Mouse (Mus musculus) limb, embryonic 14.5 days (tissue): ENCODE measurements around the gene Igflr1. TPM values are rescaled to one million over a fixed set of nuclear protein-coding genes. Genes with fewer than 3 reads are reported as not detected.
A peak's percentile ranks its signal among the peaks of the same experiment; 100 is the strongest.

Source experiments
- ATAC-seq: fragments of 200-750 bp; cut with Nextera tagmentation; 2 replicates; pipeline ENCODE4 v1.8.0; 2017; ENCODE audit warnings: low read depth, moderate number of reproducible peaks, moderate TSS enrichment; ENCODE audit not compliant: low FRiP score
- DNase-seq: peaks from one replicate; pipeline ENCODE4 v3.0.0-alpha.2; 2015; ENCODE audit warnings: low spot score
- H3K27ac ChIP-seq: fragments of 300-500 bp; sonication (generic); replicated peaks from 2 replicates; pipeline ENCODE4 v1.5.1; 2014; ENCODE audit warnings: low read depth, mild to moderate bottlenecking, low read length, moderate library complexity, mixed read lengths
- H3K27me3 ChIP-seq: fragments of 300-500 bp; sonication (generic); 2 replicates; pipeline ENCODE4 v1.6.1; 2014; ENCODE audit warnings: low read length, mixed read lengths; ENCODE audit not compliant: control insufficient read depth, insufficient read depth
- H3K36me3 ChIP-seq: fragments of 300-500 bp; sonication (generic); 2 replicates; pipeline ENCODE4 v1.6.1; 2014; ENCODE audit warnings: mild to moderate bottlenecking, low read length, moderate library complexity, mixed read lengths; ENCODE audit not compliant: control insufficient read depth, insufficient read depth
- H3K4me1 ChIP-seq: fragments of 300-500 bp; sonication (generic); 2 replicates; pipeline ENCODE4 v1.6.1; 2014; ENCODE audit warnings: antibody characterized with exemption, low read length, mixed read lengths; ENCODE audit not compliant: control insufficient read depth, insufficient read depth
- H3K4me2 ChIP-seq: fragments of 300-500 bp; sonication (generic); replicated peaks from 2 replicates; pipeline ENCODE4 v1.6.1; 2014; ENCODE audit warnings: low read depth, mild to moderate bottlenecking, low read length, moderate library complexity; ENCODE audit not compliant: severe bottlenecking
- H3K4me3 ChIP-seq: fragments of 300-500 bp; sonication (generic); replicated peaks from 2 replicates; pipeline ENCODE4 v1.5.1; 2014; ENCODE audit warnings: low read length
- H3K9ac ChIP-seq: fragments of 300-500 bp; sonication (generic); 2 replicates; pipeline ENCODE4 v1.6.1; 2014; ENCODE audit warnings: mild to moderate bottlenecking, low read depth, low read length, moderate library complexity; ENCODE audit not compliant: severe bottlenecking
- H3K9me3 ChIP-seq: fragments of 300-500 bp; sonication (generic); 2 replicates; pipeline ENCODE4 v1.6.1; 2016; ENCODE audit warnings: low read length; ENCODE audit not compliant: control insufficient read depth
- POLR2A ChIP-seq: fragments of 200-500 bp; IDR thresholded peaks from 2 replicates; pipeline ENCODE4 v1.8.0; 2012; ENCODE audit warnings: inconsistent platforms, mild to moderate bottlenecking, moderate library complexity, borderline replicate concordance; ENCODE audit not compliant: insufficient read depth, insufficient read length; ENCODE audit errors: extremely low read depth
- WGBS: fragments of 180-500 bp; shearing (Covaris S2); extraction: QIAGEN DNeasy Blood & Tissue Kit; methylation state at CpG from one replicate; pipeline ENCODE4 v1.1.7; 2014; 5-methylcytosine and 5-hydroxymethylcytosine counted together
- polyA plus RNA-seq, 2 experiments: library from polyadenylated mRNA; depleted of rRNA in 1 of 2; stranded (reverse) in 1 of 2; unstranded in 1 of 2; fragments of >200 nt; fragmentation: Nextera tagmentation in 1 of 2; extraction: Ambion mirVana in 1 of 2; gene quantifications; 2 replicates each; pipeline versions ENCODE4 v1.2.1 to v1.2.3; 2012 to 2014

Igflr1 gene
- polyA plus RNA-seq (2012; rRNA removed), result 5.2 and 6.0 TPM in 2 replicates
- polyA plus RNA-seq (2014; fragmentation: Nextera tagmentation; extraction: Ambion mirVana), result 1.7 and 4.9 TPM in 2 replicates

GRCm38 (mm10) chr7:30564970-30565571, at the start of gene Igflr1:
TSS of gene Igflr1 (plus strand) at chr7:30565427.
- H3K4me2 ChIP-seq, result peak within 1 kb of the TSS; percentile 52; the same call in 1 of the 2 replicates
- no peak for TF ChIP-seq POLR2A
- ATAC-seq (no peak), DNase-seq (no peak)
- peaks cover 8% of the 10 kb centered on the region for H3K4me1 ChIP-seq
- WGBS, result 90% methylated on average over 12 of the region's 12 CpGs
- no peaks in the 10 kb centered on the region for H3K27me3 ChIP-seq
- H3K9ac ChIP-seq, result 0 out of 2 replicates have a peak within 1 kb of the TSS, but pooled peaks have one; percentile 18
- no peaks in the 10 kb centered on the region for H3K9me3 ChIP-seq
- peaks cover 48% of the 10 kb centered on the region for H3K36me3 ChIP-seq
- H3K27ac ChIP-seq, result no peak within 1 kb of the TSS
- H3K4me3 ChIP-seq, result peak within 1 kb of the TSS; percentile 74; the same call in 1 of the 2 replicates

GRCm38 (mm10) chr7:30518325-30518724, 46.9 kb upstream of the Igflr1 start:
- Histone ChIP-seq H3K36me3 (peaks cover 4% of the 10 kb centered on the region), H3K9me3 (no peaks in the 10 kb centered on the region), H3K27me3 (no peaks in the 10 kb centered on the region), H3K9ac (no peak overlapping the region), H3K4me3 (no peak overlapping the region), H3K4me2 (no peak overlapping the region), H3K4me1 (no peaks in the 10 kb centered on the region), H3K27ac (no peak overlapping the region)
- ATAC-seq, result no peak
- TF ChIP-seq POLR2A, result no peak
- no peak for DNase-seq
- 46% methylated on average over 8 of the region's 8 CpGs for WGBS

- Histone ChIP-seq H3K4me2 (no peak overlapping the region), H3K9me3 (no peaks in the 10 kb centered on the region), H3K27ac (no peak overlapping the region), H3K4me3 (no peak overlapping the region), H3K27me3 (no peaks in the 10 kb centered on the region), H3K4me1 (no peaks in the 10 kb centered on the region), H3K9ac (no peak overlapping the region), H3K36me3 (peaks cover 24% of the 10 kb centered on the region)
- TF ChIP-seq POLR2A, result no peak
- WGBS, result 75% methylated on average over 4 of the region's 4 CpGs
- ATAC-seq, result no peak
- no peak for DNase-seq
Measured at GRCm38 (mm10) chr7:30520396-30520795, 44.8 kb upstream of the Igflr1 start.

GRCm38 (mm10) chr7:30520856-30521255, 44.4 kb upstream of the Igflr1 start:
- Histone ChIP-seq H3K4me3 (no peak overlapping the region), H3K27ac (no peak overlapping the region), H3K27me3 (no peaks in the 10 kb centered on the region), H3K9ac (no peak overlapping the region), H3K4me2 (no peak overlapping the region), H3K9me3 (no peaks in the 10 kb centered on the region), H3K4me1 (no peaks in the 10 kb centered on the region), H3K36me3 (peaks cover 28% of the 10 kb centered on the region)
- no peak for TF ChIP-seq POLR2A
- no peak for DNase-seq
- no peak for ATAC-seq
- WGBS, result 76% methylated on average over 5 of the region's 5 CpGs

- ATAC-seq, result no peak
- Histone ChIP-seq H3K9me3 (no peaks in the 10 kb centered on the region), H3K4me2 (no peak overlapping the region), H3K27me3 (no peaks in the 10 kb centered on the region), H3K9ac (no peak overlapping the region), H3K4me1 (peaks cover 8% of the 10 kb centered on the region; the same call in 1 of the 2 replicates), H3K36me3 (peaks cover 44% of the 10 kb centered on the region), H3K4me3 (no peak overlapping the region), H3K27ac (no peak overlapping the region)
- TF ChIP-seq POLR2A, result no peak
- WGBS, result 83% methylated on average over 10 of the region's 10 CpGs
- no peak for DNase-seq
Measured at GRCm38 (mm10) chr7:30522871-30523270, 42.4 kb upstream of the Igflr1 start.
